Mouse (Mus musculus): ENCODE measurements around the gene Pgp. TPM values are rescaled to one million over a fixed set of nuclear protein-coding genes. Genes with fewer than 3 reads are reported as not detected.
"Not testable (repeated sequence)": the region's sequence is repeated elsewhere in the genome, so short reads cannot be mapped to it uniquely, and the experiment has no call there.

The Pgp gene
- polyA plus RNA-seq, 1 experiment from 2014 or later = 40.9 TPM

DNA sequence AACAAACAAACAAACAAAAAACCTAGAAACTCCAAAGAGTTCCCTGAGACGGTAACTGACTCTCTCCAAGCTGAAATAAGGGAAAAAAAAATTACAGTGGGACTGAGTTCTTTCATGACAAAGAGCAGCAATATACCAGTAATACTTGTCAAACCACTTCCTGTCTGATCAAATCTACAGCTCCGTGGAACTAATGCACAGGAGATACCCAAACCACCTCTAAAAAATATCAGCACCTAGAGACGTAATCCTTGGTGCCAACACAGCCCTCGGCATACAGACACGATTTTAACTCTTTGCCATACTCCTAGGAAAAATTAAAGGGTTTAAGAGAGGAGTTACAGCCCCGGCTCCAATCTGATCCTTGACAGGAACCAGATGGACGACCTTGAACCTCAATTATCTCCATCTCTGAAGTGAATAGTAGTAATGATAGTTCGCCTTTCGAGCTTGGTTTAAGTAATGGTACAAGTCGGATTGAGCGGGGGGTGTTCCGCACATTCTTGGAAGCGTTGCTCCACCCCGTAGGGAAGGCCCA lies 15.9 kb upstream of the Pgp start:
- TF ChIP-seq EP300 (IDR thresholded peaks at IDR 0.05; ENCODE audit: low read depth) (no peak; the same call in 1 of the 2 replicates), CTCF (IDR thresholded peaks at IDR 0.05; ENCODE audit: low read depth) (no peak)
- WGBS (ENCODE audit: insufficient replicate concordance) = 3% methylated on average over 14 of the region's 14 CpGs
- Histone ChIP-seq H3K4me1 (ENCODE audit: insufficient read depth) (peaks cover 16% of the 10 kb centered on the region), H3K9ac (replicated peaks) (peak overlapping the region; percentile 97), H3K4me2 (ENCODE audit: low read depth, low read length) (peak overlapping the region; percentile 83), H3K36me3 (replicated peaks; ENCODE audit: insufficient read depth, low read length) (peaks cover 14% of the 10 kb centered on the region), H3K4me3 (ENCODE audit: low read depth, low read length) (peak overlapping the region; percentile 88), H3K27ac (ENCODE audit: low read depth) (peak overlapping the region; percentile 99), H3K27me3 (ENCODE audit: insufficient read depth, low read length) (no peaks in the 10 kb centered on the region), H3K9me3 (ENCODE audit: low read length) (no peaks in the 10 kb centered on the region)
- DNase-seq = no peak
- ATAC-seq = no peak

DNA sequence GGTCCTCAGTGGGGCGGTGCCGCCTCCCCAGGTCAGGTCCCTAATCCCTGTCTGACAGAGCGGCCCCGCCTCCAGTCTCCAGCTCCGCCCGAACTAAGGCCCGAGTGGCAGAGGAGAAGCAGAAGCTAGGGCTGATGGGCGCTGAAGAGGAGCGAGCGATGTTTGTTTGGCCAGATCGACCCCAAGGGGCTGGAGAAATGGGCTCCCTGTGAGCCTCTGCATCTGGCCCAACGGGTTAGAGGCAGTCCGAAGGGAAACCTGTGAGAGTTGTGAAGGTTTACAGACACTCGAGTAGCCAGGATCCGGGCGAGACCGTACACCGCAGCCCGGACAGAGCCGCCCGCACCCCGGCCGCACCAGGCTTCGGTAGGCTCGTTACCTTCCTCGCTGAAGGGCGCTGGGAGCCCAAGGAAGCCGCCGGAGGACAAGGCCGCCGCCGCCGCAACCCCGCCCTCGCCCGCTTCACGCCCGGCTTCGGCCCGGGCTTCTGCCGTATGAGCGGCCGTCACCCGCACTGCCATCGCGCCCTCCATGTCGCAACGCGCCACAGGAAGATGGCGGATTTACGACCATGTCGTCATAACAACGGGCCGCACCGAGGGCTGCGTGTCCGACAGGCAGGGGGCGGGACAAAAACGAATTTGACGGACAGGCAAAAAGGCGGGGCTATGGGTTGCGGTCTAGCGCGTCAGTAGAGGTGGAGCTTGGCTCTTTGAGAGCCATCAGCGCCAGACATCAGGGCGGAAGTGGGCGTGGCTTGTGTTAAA lies 15.3 kb upstream of the Pgp start:
- H3K4me2 ChIP-seq (ENCODE audit: low read depth, low read length) = peak overlapping the region; percentile 83
- peak; percentile 100 for DNase-seq

GRCm38 (mm10) chr17:24455523-24456206 lies 14.5 kb upstream of the Pgp start:
- H3K36me3 ChIP-seq (replicated peaks; ENCODE audit: insufficient read depth, low read length); DNase-seq; H3K9me3 ChIP-seq (ENCODE audit: low read length); H3K27me3 ChIP-seq (ENCODE audit: insufficient read depth, low read length): not testable (repeated sequence)
- Histone ChIP-seq H3K4me1 (ENCODE audit: insufficient read depth) (peaks cover 16% of the 10 kb centered on the region), H3K4me2 (ENCODE audit: low read depth, low read length) (peak overlapping the region; percentile 49; the same call in 1 of the 2 replicates), H3K4me3 (ENCODE audit: low read depth, low read length) (peak overlapping the region; percentile 21), H3K27ac (ENCODE audit: low read depth) (peak overlapping the region; percentile 65), H3K9ac (replicated peaks) (0 out of 2 replicates have a peak overlapping the region, but pooled peaks have one; percentile 27)
- WGBS (ENCODE audit: insufficient replicate concordance) = 45% methylated on average over 10 of the region's 10 CpGs
- peak; percentile 2; the same call in 1 of the 2 replicates for ATAC-seq

More for the DNA sequence above, 15.3 kb upstream of the Pgp start:
- ATAC-seq = peak; percentile 95
- H3K36me3 ChIP-seq (replicated peaks; ENCODE audit: insufficient read depth, low read length) = peaks cover 9% of the 10 kb centered on the region
- WGBS (ENCODE audit: insufficient replicate concordance) = under 1% methylated on average over 65 of the region's 67 CpGs
- H3K9ac ChIP-seq (replicated peaks) = peak overlapping the region; percentile 97
- H3K9me3 ChIP-seq (ENCODE audit: low read length) = no peaks in the 10 kb centered on the region
- no peaks in the 10 kb centered on the region for H3K27me3 ChIP-seq (ENCODE audit: insufficient read depth, low read length)
- H3K4me3 ChIP-seq (ENCODE audit: low read depth, low read length) = peak overlapping the region; percentile 88
- H3K27ac ChIP-seq (ENCODE audit: low read depth) = peak overlapping the region; percentile 99
- TF ChIP-seq CTCF (IDR thresholded peaks at IDR 0.05; ENCODE audit: low read depth) = peak; percentile 37
- TF ChIP-seq EP300 (IDR thresholded peaks at IDR 0.05; ENCODE audit: low read depth) = no peak; the same call in 1 of the 2 replicates
- peaks cover 16% of the 10 kb centered on the region for H3K4me1 ChIP-seq (ENCODE audit: insufficient read depth)

DNA sequence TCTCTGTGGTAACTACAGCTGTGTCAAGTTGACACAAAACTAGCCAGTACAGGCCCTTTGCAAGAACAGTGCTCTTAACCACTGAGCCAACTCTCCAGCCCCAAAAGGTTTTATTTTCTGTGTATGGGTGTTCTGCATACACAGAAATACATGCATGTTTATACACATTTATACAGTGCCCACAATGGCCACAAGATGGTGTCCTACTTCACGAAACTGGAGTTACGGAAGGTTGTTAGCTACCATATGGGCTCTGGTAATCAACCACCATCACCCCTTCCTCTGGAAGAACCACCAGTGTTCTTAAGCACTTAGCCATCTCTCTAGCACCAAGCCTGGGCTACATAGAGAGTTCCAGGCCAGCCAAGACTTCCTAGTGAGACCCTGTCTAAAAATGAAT lies 8.6 kb upstream of the Pgp start:
- Histone ChIP-seq H3K4me2 (ENCODE audit: low read depth, low read length) (no peak overlapping the region), H3K9me3 (ENCODE audit: low read length) (no peaks in the 10 kb centered on the region), H3K9ac (replicated peaks) (no peak overlapping the region), H3K27me3 (ENCODE audit: insufficient read depth, low read length) (no peaks in the 10 kb centered on the region), H3K27ac (ENCODE audit: low read depth) (no peak overlapping the region), H3K36me3 (replicated peaks; ENCODE audit: insufficient read depth, low read length) (no peaks in the 10 kb centered on the region), H3K4me3 (ENCODE audit: low read depth, low read length) (no peak overlapping the region), H3K4me1 (ENCODE audit: insufficient read depth) (no peaks in the 10 kb centered on the region; the same call in 1 of the 2 replicates)
- DNase-seq (peak; percentile 41), ATAC-seq (peak; percentile 38; the same call in 1 of the 2 replicates)
- TF ChIP-seq EP300 (IDR thresholded peaks at IDR 0.05; ENCODE audit: low read depth) (no peak), CTCF (IDR thresholded peaks at IDR 0.05; ENCODE audit: low read depth) (peak; percentile 72)
- 63% methylated on average over 2 of the region's 2 CpGs for WGBS (ENCODE audit: insufficient replicate concordance)

- DNase-seq (no peak), ATAC-seq (no peak)
- Histone ChIP-seq H3K9ac (replicated peaks) (no peak overlapping the region), H3K27me3 (ENCODE audit: insufficient read depth, low read length) (no peaks in the 10 kb centered on the region), H3K36me3 (replicated peaks; ENCODE audit: insufficient read depth, low read length) (no peaks in the 10 kb centered on the region), H3K9me3 (ENCODE audit: low read length) (no peaks in the 10 kb centered on the region), H3K4me2 (ENCODE audit: low read depth, low read length) (no peak overlapping the region), H3K4me3 (ENCODE audit: low read depth, low read length) (no peak overlapping the region), H3K27ac (ENCODE audit: low read depth) (no peak overlapping the region), H3K4me1 (ENCODE audit: insufficient read depth) (no peaks in the 10 kb centered on the region)
- TF ChIP-seq EP300 (IDR thresholded peaks at IDR 0.05; ENCODE audit: low read depth) = no peak
- WGBS (ENCODE audit: insufficient replicate concordance) = 70% methylated on average over 1 of the region's 1 CpGs
These were observed 7.3 kb upstream of the Pgp start for GRCm38 (mm10) chr17:24462932-24463331.

Measured in liver, postnatal 0 days (tissue).